ENCODE assay signal across 17 mouse cellular contexts in the genomic region with DNA sequence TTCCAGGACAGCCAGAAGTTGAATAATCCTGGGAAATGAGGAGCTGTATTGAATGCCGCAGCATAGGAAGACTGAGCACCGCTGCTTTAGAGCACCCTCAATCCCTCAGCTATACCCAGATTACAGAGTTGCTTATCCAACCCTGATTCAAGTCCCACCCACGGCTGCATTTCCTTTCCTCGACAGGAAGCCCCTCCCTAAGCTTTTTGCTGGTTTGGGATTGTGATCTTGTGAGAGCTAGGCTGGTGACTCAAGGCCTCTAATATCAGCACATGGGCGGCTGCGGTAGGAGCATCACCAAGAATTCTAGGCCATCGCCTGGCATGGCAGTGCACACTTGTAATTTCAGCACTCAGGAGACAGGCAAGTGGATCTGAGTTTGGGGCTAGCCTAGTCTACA. TPM values are rescaled to one million over a fixed set of nuclear protein-coding genes. Genes with fewer than 3 reads are reported as not detected.
DNase-seq lines count a peak whose midpoint lies in the region; ATAC-seq lines count a peak whose summit lies in the region.
"Had no signal": no experiment of that assay in that cellular context is flagged by ENCODE, and none has a peak within 500 bp of the region (broad histone marks: within the 10 kb centered on the region; RNA-seq: fewer than 3 reads in every experiment).

No protein-coding gene starts in this region.

- H3K27me3 ChIP-seq in intestine, embryonic 15.5 days (replicated peaks) = no peaks in the 10 kb centered on the region
- H3K27me3 ChIP-seq in intestine, embryonic 16.5 days (replicated peaks; ENCODE audit: control insufficient read depth, insufficient read depth, low read length) = no peaks in the 10 kb centered on the region
- H3K27me3 ChIP-seq: hindbrain, embryonic 15.5 days; lung, embryonic 15.5 days; neural tube, embryonic 13.5 days had no signal

- ATAC-seq in intestine, embryonic 15.5 days = no peak
- no peak for ATAC-seq in intestine, embryonic 16.5 days
- ATAC-seq: midbrain, embryonic 16.5 days had no signal

- no peak overlapping the region for H3K4me2 ChIP-seq in intestine, embryonic 15.5 days (replicated peaks)
- H3K4me2 ChIP-seq in intestine, embryonic 16.5 days (ENCODE audit: low read depth, low read length) = no peak overlapping the region
- H3K4me2 ChIP-seq: hindbrain, embryonic 15.5 days; lung, embryonic 15.5 days; neural tube, embryonic 13.5 days had no signal

- DNase-seq in adrenal gland, adult (ENCODE audit: inconsistent age in 2 of 2, low spot score in 1 of 2) = peak; percentile 46 to 62
- DNase-seq in adrenal gland, adult 18-20 months (ENCODE audit: low spot score in 2 of 2) = no peak
- DNase-seq in ES-CJ7 (ENCODE audit: low read depth, low spot score) = peak; percentile 67
- DNase-seq in kidney, postnatal 36 days = peak; percentile 48 to 55
- DNase-seq in frontal cortex, postnatal 25 days (ENCODE audit: low spot score in 2 of 2) = no peak
- no peak for DNase-seq in cerebellum, adult 9-10 months
- DNase-seq: layer of hippocampus, adult 9-11 months; left cerebral cortex, postnatal 4 days; thymus, postnatal 14 days had no signal

- H3K9ac ChIP-seq in intestine, embryonic 15.5 days = no peak overlapping the region
- H3K9ac ChIP-seq in intestine, embryonic 16.5 days (ENCODE audit: low read depth, low read length) = no peak overlapping the region
- H3K9ac ChIP-seq: hindbrain, embryonic 15.5 days; lung, embryonic 15.5 days; neural tube, embryonic 13.5 days had no signal

- no peak overlapping the region for H3K4me3 ChIP-seq in intestine, embryonic 15.5 days (replicated peaks)
- no peak overlapping the region for H3K4me3 ChIP-seq in intestine, embryonic 16.5 days (ENCODE audit: low read length)
- H3K4me3 ChIP-seq: hindbrain, embryonic 15.5 days; lung, embryonic 15.5 days; neural tube, embryonic 13.5 days had no signal

- H3K27ac ChIP-seq in intestine, embryonic 15.5 days = peak overlapping the region; percentile 40; the same call in 1 of the 2 replicates
- no peak overlapping the region for H3K27ac ChIP-seq in intestine, embryonic 16.5 days (ENCODE audit: low read length)
- H3K27ac ChIP-seq: hindbrain, embryonic 15.5 days; lung, embryonic 15.5 days; neural tube, embryonic 13.5 days had no signal

- H3K4me1 ChIP-seq in intestine, embryonic 15.5 days (replicated peaks) = peaks cover 20% of the 10 kb centered on the region
- H3K4me1 ChIP-seq in intestine, embryonic 16.5 days (ENCODE audit: control insufficient read depth, insufficient read depth, low read length) = peaks cover 23% of the 10 kb centered on the region

- peaks cover 9% of the 10 kb centered on the region for H3K36me3 ChIP-seq in intestine, embryonic 15.5 days
- no peaks in the 10 kb centered on the region; the same call in 1 of the 2 replicates for H3K36me3 ChIP-seq in intestine, embryonic 16.5 days (ENCODE audit: control insufficient read depth, insufficient read depth, low read length)

- WGBS in intestine, embryonic 15.5 days = 82% methylated on average over 7 of the region's 7 CpGs
- 81% methylated on average over 7 of the region's 7 CpGs for WGBS in intestine, embryonic 16.5 days

- H3K9me3 ChIP-seq in intestine, embryonic 15.5 days = no peaks in the 10 kb centered on the region
- no peaks in the 10 kb centered on the region for H3K9me3 ChIP-seq in intestine, embryonic 16.5 days (ENCODE audit: control insufficient read depth, low read length)
- H3K9me3 ChIP-seq: hindbrain, embryonic 15.5 days; lung, embryonic 15.5 days; neural tube, embryonic 13.5 days had no signal

RNA-seq across cellular contexts. Expression of gene Prune1, which starts 4.6 kb away (rescaled TPM):
- 10 to 100 TPM; 20.1 to 21.9 TPM for total RNA-seq in adrenal gland, adult 18-20 months (2021)
- polyA plus RNA-seq in intestine, embryonic 15.5 days (2015; fragmentation: Nextera tagmentation; extraction: Ambion mirVana) = 15.5 and 15.7 TPM in 2 replicates
- 15.0 and 16.1 TPM in 2 replicates for polyA plus RNA-seq in intestine, embryonic 16.5 days (2015; fragmentation: Nextera tagmentation; extraction: Ambion mirVana)

RNA-seq across cellular contexts. Expression of gene Mindy1, which starts 5.4 kb away (rescaled TPM):
- 100 to 1,000 TPM in 1 of 2 experiments, 10 to 100 TPM in 1; 75.5 to 124 TPM for total RNA-seq in adrenal gland, adult 18-20 months (2021)
- polyA plus RNA-seq in intestine, embryonic 15.5 days (2015; fragmentation: Nextera tagmentation; extraction: Ambion mirVana) = 36.1 and 38.4 TPM in 2 replicates
- polyA plus RNA-seq in intestine, embryonic 16.5 days (2015; fragmentation: Nextera tagmentation; extraction: Ambion mirVana) = 39.8 and 41.4 TPM in 2 replicates

RNA-seq across cellular contexts. Expression of gene Anxa9, which starts 20.5 kb away (rescaled TPM):
- 1 to 10 TPM; 1.4 to 1.7 TPM for total RNA-seq in adrenal gland, adult 18-20 months (2021)
- 1.4 and 1.6 TPM in 2 replicates for polyA plus RNA-seq in intestine, embryonic 15.5 days (2015; fragmentation: Nextera tagmentation; extraction: Ambion mirVana)
- polyA plus RNA-seq in intestine, embryonic 16.5 days (2015; fragmentation: Nextera tagmentation; extraction: Ambion mirVana) = 1.9 and 2.0 TPM in 2 replicates

RNA-seq across cellular contexts. Expression of gene Cers2, which starts 28.1 kb away (rescaled TPM):
- total RNA-seq in adrenal gland, adult 18-20 months (2021) = 100 to 1,000 TPM; 191 to 231 TPM
- polyA plus RNA-seq in intestine, embryonic 15.5 days (2015; fragmentation: Nextera tagmentation; extraction: Ambion mirVana) = 146 and 148 TPM in 2 replicates
- polyA plus RNA-seq in intestine, embryonic 16.5 days (2015; fragmentation: Nextera tagmentation; extraction: Ambion mirVana) = 165 and 168 TPM in 2 replicates

RNA-seq across cellular contexts. Expression of gene Bnipl, which starts 35.5 kb away (rescaled TPM):
- total RNA-seq in adrenal gland, adult 18-20 months (2021) = not detected
- 0.36 and 0.56 TPM in 2 replicates for polyA plus RNA-seq in intestine, embryonic 15.5 days (2015; fragmentation: Nextera tagmentation; extraction: Ambion mirVana)
- polyA plus RNA-seq in intestine, embryonic 16.5 days (2015; fragmentation: Nextera tagmentation; extraction: Ambion mirVana) = 0.51 and 0.72 TPM in 2 replicates
- total RNA-seq: common myeloid progenitor, adult 5-6 weeks; heart, adult 18-20 months had no signal
- polyA plus RNA-seq: midbrain, embryonic 16.5 days; neural tube, embryonic 13.5 days had no signal

Comparison
In these comparisons a context has a peak if more than half of its experiments do, and no peak if none do; other contexts are left out.
1. DNase-seq: peak in adrenal gland, adult (2 of 2), ES-CJ7 (single experiment) and kidney, postnatal 36 days (2 of 2); none in adrenal gland, adult 18-20 months (0 of 2), frontal cortex, postnatal 25 days (0 of 2) and cerebellum, adult 9-10 months (single experiment).